Mouse (Mus musculus) testis, adult 2 months (tissue): ENCODE measurements around the gene Lysmd4. TPM values are rescaled to one million over a fixed set of nuclear protein-coding genes. Genes with fewer than 3 reads are reported as not detected.
A peak's percentile ranks its signal among the peaks of the same experiment; 100 is the strongest.

Source experiments
- H3K27ac ChIP-seq: fragments of 200-500 bp; 2 replicates; pipeline ENCODE4 v1.5.1; 2012; ENCODE audit warnings: low read depth, low read length; ENCODE audit not compliant: control insufficient read depth, insufficient read depth
- H3K27me3 ChIP-seq: fragments of 200-500 bp; 2 replicates; pipeline ENCODE4 v1.6.1; 2012; ENCODE audit warnings: mild to moderate bottlenecking, low read length, moderate library complexity; ENCODE audit not compliant: control insufficient read depth, insufficient read depth
- H3K36me3 ChIP-seq: fragments of 200-500 bp; 2 replicates; pipeline ENCODE4 v1.6.1; 2012; ENCODE audit warnings: mild to moderate bottlenecking, low read length; ENCODE audit not compliant: control insufficient read depth, insufficient read depth
- H3K4me1 ChIP-seq: fragments of 200-500 bp; 2 replicates; pipeline ENCODE4 v1.6.1; 2012; ENCODE audit warnings: low read length; ENCODE audit not compliant: control insufficient read depth, insufficient read depth
- H3K4me3 ChIP-seq: fragments of 200-500 bp; 2 replicates; pipeline ENCODE4 v1.5.1; 2012; ENCODE audit warnings: low read depth, mild to moderate bottlenecking, low read length, moderate library complexity, mixed read lengths; ENCODE audit not compliant: control insufficient read depth
- CTCF ChIP-seq: fragments of 200-500 bp; IDR thresholded peaks from 2 replicates; pipeline ENCODE4 v1.5.1; 2012; ENCODE audit warnings: low read depth, mild to moderate bottlenecking, inconsistent platforms, low read length, moderate library complexity; ENCODE audit not compliant: control insufficient read depth, insufficient read depth, insufficient replicate concordance
- POLR2A ChIP-seq: fragments of 200-500 bp; IDR thresholded peaks from 2 replicates; pipeline ENCODE4 v1.6.1; 2012; ENCODE audit warnings: low read depth, mild to moderate bottlenecking, inconsistent platforms, low read length, moderate library complexity; ENCODE audit not compliant: control insufficient read depth
- polyA plus RNA-seq: library from polyadenylated mRNA; depleted of rRNA; stranded (reverse); fragments of >200 nt; gene quantifications from 2 replicates; pipeline ENCODE4 v1.2.3, GENCODE M21; 2012

Lysmd4 gene
- polyA plus RNA-seq, 1 experiment: 33.4 TPM

DNA sequence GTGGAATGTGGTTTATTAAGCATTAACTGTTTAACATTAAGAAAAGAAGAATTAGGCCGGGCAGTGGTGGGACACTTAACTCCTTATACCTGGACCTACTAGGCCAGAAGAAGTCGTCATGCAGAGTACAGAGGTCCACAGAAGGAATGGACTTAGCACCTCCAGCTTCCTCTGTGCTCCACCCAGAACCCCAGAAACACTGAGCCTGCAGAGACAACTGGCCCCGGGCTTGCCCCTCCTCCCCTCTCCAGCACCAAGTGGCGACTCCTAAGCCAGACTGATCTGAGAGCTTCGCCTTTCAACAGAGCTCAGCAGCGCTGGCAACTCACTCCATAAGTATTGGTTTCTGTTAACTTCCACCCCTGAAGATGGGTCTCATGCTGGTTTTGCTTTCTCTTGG, 14.6 kb upstream of the Lysmd4 start:
- Histone ChIP-seq H3K4me3 (no peak overlapping the region), H3K36me3 (no peaks in the 10 kb centered on the region), H3K4me1 (no peaks in the 10 kb centered on the region), H3K27ac (no peak overlapping the region), H3K27me3 (no peaks in the 10 kb centered on the region)
- TF ChIP-seq POLR2A (no peak), CTCF (no peak)

DNA sequence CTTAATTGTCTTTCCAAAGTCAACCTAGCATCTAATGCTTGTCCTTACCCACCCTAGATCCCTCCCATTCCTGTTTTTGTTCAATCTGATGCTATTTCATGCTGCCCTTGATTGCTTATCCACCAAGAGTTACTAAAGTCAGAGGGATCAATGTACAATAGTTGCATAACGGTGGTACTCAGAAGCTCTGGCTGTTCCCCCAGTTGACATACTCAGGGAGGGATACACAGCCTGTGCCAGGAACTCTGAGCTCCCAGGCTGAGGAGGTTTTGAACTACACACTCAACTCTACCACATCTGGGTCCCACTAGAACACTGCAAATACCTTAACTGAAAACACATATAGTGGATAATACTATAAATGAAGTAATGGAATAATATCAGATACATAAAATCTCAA, 14.0 kb upstream of the Lysmd4 start:
- H3K4me1 ChIP-seq: no peaks in the 10 kb centered on the region
- no peak overlapping the region for H3K4me3 ChIP-seq
- TF ChIP-seq POLR2A (no peak), CTCF (no peak)
- no peaks in the 10 kb centered on the region for H3K27me3 ChIP-seq
- no peak overlapping the region for H3K27ac ChIP-seq
- no peaks in the 10 kb centered on the region for H3K36me3 ChIP-seq

DNA sequence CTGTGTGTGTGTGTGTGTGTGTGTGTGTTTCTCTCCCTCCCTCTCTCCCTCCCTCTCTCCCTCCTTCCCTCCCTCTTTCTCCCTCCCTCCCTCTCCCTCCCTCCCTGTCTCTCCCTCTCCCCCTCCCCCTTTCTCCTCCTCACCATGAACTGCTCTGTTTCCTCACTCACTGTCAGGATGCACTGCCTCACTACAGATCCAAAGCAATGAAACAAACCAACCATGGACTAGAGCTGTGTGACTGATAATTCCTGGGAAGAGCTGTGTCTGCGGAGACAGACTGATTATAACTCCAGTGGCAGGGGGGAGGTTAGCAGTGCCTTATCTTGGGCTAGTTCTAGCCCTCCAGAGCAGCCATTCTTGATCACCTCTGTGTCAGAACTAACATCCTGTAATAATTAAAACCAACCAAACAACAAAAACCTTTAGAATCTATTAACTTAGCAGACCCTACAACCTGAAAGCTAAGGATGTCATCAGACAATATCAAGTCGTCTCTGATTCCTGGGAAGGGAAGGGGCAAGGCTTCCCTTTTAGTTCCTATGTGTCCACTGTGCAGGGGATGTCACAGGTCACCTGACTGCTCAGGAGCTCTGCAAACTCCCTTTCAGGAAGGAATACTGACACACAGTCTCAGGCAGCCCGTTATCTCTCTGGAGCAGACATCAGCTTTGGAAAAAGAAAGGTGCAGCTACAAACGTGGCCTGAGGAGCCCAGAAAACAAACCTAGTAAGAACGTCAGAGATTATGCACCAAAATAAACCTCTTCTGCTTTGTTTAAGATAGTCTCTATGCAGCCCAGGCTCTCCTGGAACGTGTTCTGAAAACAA, 12.1 kb upstream of the Lysmd4 start:
- Histone ChIP-seq H3K27me3 (no peaks in the 10 kb centered on the region), H3K27ac (no peak overlapping the region), H3K36me3 (no peaks in the 10 kb centered on the region), H3K4me3 (no peak overlapping the region), H3K4me1 (no peaks in the 10 kb centered on the region)
- TF ChIP-seq CTCF: no peak
- TF ChIP-seq POLR2A: no peak

- Histone ChIP-seq H3K27me3 (no peaks in the 10 kb centered on the region), H3K4me3 (no peak overlapping the region), H3K4me1 (no peaks in the 10 kb centered on the region), H3K27ac (no peak overlapping the region), H3K36me3 (no peaks in the 10 kb centered on the region)
- TF ChIP-seq CTCF (no peak), POLR2A (no peak)
Measured at GRCm38 (mm10) chr7:67211341-67211740, 11.0 kb upstream of the Lysmd4 start.

GRCm38 (mm10) chr7:67211971-67212370, 10.4 kb upstream of the Lysmd4 start:
- no peak overlapping the region for H3K4me3 ChIP-seq
- H3K36me3 ChIP-seq: no peaks in the 10 kb centered on the region
- H3K27ac ChIP-seq: no peak overlapping the region
- H3K4me1 ChIP-seq: no peaks in the 10 kb centered on the region
- TF ChIP-seq POLR2A (no peak), CTCF (no peak)
- H3K27me3 ChIP-seq: no peaks in the 10 kb centered on the region

DNA sequence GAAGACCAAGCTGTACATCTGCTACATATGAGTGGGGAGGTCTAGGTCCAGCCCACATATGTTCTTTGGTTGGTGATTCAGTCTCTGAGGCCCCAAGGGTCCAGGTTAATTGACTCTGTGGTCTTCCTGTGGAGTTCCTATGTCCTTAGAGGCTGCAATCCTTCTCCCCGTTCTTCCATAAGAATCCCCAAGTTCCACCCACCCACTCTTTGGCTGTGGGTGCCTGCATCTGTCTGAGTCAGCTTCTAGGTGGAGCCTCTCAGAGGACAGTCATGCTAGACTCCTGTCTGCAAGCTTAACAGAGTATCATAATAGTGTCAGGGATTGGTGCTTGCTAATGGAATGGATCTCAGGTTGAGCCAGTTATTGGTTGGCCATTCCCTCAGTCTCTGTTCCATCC, 8.8 kb upstream of the Lysmd4 start:
- H3K4me3 ChIP-seq: no peak overlapping the region

DNA sequence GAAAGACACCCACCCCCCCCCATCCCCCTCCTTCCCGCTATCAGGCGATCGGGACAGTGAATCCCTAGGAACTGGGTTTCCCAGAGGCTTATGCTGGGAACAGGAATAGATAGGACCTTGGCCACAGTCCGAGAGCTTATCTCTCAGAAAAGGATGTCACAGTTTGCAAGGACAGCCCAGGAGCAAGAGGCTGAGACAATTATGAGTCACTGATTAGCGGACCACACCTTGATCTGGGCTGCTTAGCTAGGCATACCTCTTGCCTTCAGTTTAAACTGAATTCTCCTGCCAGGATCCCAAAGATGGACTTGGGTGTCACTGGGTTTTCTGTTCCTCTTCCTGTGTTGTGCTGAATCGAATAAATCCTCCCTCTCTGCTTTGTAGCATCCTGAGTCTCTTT, 6.0 kb upstream of the Lysmd4 start:
- no peaks in the 10 kb centered on the region for H3K27me3 ChIP-seq
- no peaks in the 10 kb centered on the region for H3K4me1 ChIP-seq
- H3K4me3 ChIP-seq: no peak overlapping the region
- H3K36me3 ChIP-seq: no peaks in the 10 kb centered on the region
- H3K27ac ChIP-seq: no peak overlapping the region
- TF ChIP-seq CTCF (no peak), POLR2A (no peak)

More for the DNA sequence above, 8.8 kb upstream of the Lysmd4 start:
- Histone ChIP-seq H3K4me1 (no peaks in the 10 kb centered on the region), H3K27ac (no peak overlapping the region), H3K36me3 (no peaks in the 10 kb centered on the region), H3K27me3 (no peaks in the 10 kb centered on the region)
- TF ChIP-seq CTCF (no peak), POLR2A (no peak)

DNA sequence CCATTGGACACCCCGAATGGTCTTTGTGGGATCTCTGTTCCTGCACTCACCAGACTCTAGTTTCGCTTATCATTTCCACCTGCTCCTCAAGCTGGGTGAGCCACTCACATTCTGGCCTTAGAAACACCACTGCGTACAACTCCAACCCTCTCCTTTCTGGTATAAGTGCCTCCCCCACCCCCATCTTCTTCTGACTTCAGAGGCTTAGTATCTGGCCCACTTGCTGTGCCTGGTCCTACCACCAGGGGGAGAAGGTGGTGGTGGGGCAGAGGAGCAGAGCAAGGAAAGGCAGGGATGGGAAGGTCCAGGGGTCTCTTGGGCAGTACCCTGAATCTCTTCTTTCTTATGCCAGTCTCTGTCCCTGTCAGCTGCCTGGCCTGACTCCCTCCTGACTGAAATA, 5.3 kb upstream of the Lysmd4 start:
- H3K27ac ChIP-seq: no peak overlapping the region
- H3K4me1 ChIP-seq: peaks cover 1% of the 10 kb centered on the region; the same call in 1 of the 2 replicates
- TF ChIP-seq POLR2A (no peak), CTCF (peak; percentile 77)
- no peaks in the 10 kb centered on the region for H3K27me3 ChIP-seq
- no peak overlapping the region for H3K4me3 ChIP-seq
- no peaks in the 10 kb centered on the region for H3K36me3 ChIP-seq
